Mouse (Mus musculus) forebrain, postnatal 0 days (tissue): ENCODE measurements around the gene Rpl3. TPM values are rescaled to one million over a fixed set of nuclear protein-coding genes. Genes with fewer than 3 reads are reported as not detected.

Experiments used
- ATAC-seq: fragments of 200-750 bp; cut with Nextera tagmentation; 2 replicates; pipeline ENCODE4 v1.8.0; 2017; ENCODE audit warnings: mild to moderate bottlenecking, moderate library complexity
- DNase-seq: peaks from one replicate; pipeline ENCODE4 v3.0.0-alpha.2; 2015
- H3K27ac ChIP-seq: fragments of 300-500 bp; sonication (generic); 2 replicates; pipeline ENCODE4 v1.5.1; 2014; ENCODE audit warnings: low read depth, mild to moderate bottlenecking, antibody characterized with exemption, low read length, moderate library complexity, mixed read lengths
- H3K27me3 ChIP-seq: fragments of 300-500 bp; sonication (generic); 2 replicates; pipeline ENCODE4 v1.6.1; 2014; ENCODE audit warnings: mild to moderate bottlenecking, low read length, mixed read lengths; ENCODE audit not compliant: insufficient read depth
- H3K36me3 ChIP-seq: fragments of 300-500 bp; sonication (generic); 2 replicates; pipeline ENCODE4 v1.6.1; 2014; ENCODE audit warnings: mild to moderate bottlenecking, moderate library complexity; ENCODE audit not compliant: insufficient read depth
- H3K4me1 ChIP-seq: fragments of 300-500 bp; sonication (generic); 2 replicates; pipeline ENCODE4 v1.6.1; 2014; ENCODE audit warnings: antibody characterized with exemption; ENCODE audit not compliant: insufficient read depth
- H3K4me2 ChIP-seq: fragments of 300-500 bp; sonication (generic); 2 replicates; pipeline ENCODE4 v1.6.1; 2014; ENCODE audit warnings: low read depth, mild to moderate bottlenecking, moderate library complexity
- H3K4me3 ChIP-seq: fragments of 300-500 bp; sonication (generic); 2 replicates; pipeline ENCODE4 v1.5.1; 2014; ENCODE audit warnings: low read depth, low read length, mixed read lengths
- H3K9ac ChIP-seq: fragments of 300-500 bp; sonication (generic); 2 replicates; pipeline ENCODE4 v1.6.1; 2014; ENCODE audit warnings: mild to moderate bottlenecking
- H3K9me3 ChIP-seq: fragments of 300-500 bp; sonication (generic); 2 replicates; pipeline ENCODE4 v1.6.1; 2016; ENCODE audit warnings: low read length
- CTCF ChIP-seq: sonication (generic); IDR thresholded peaks from 2 replicates; pipeline ENCODE4 v1.5.1; 2016; ENCODE audit warnings: antibody characterized with exemption, control low read depth, low read depth
- WGBS: fragments of 180-500 bp; shearing (Covaris S2); extraction: QIAGEN DNeasy Blood & Tissue Kit; methylation state at CpG from one replicate; pipeline ENCODE4 v1.1.7; 2014; 5-methylcytosine and 5-hydroxymethylcytosine counted together
- microRNA-seq, 2 experiments: library from miRNA; unstranded; fragments of <30 nt; microRNA quantifications; one replicate each; pipeline ENCODE4; 2016
- polyA plus RNA-seq: library from polyadenylated mRNA; unstranded; fragments of >200 nt; fragmentation: Nextera tagmentation; extraction: Ambion mirVana; gene quantifications from 2 replicates; pipeline ENCODE4 v1.2.1, GENCODE M21; 2015
- total RNA-seq: library from RNA; depleted of rRNA; stranded (reverse); fragments of >200 nt; gene quantifications from 2 replicates; pipeline ENCODE4 v1.2.3, GENCODE M21; 2014; rRNA removed

Rpl3 gene
- total and polyA plus RNA-seq, 2 experiments from 2014 or later, result 578 to 804 TPM

DNA sequence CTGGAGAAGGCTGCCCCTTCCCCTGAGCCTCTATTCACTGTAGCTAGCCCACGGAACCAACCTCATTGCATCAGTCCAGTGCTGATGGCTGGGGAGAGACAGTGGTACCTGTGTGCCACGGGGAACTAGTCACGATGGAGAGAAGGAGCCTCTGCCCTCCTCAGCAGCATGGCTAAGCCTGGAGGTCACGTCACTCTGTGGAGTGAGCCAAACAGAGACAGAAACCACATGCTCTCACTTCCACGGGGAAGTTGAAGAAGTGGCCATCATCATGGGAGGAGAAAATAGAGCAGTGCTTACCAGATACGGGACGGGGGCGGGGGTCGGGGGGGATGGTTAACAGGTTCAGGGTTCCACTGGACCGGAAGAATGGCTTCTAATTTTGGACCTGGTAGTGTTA, 61.3 kb downstream of the Rpl3 start:
- Histone ChIP-seq H3K4me2 (no peak overlapping the region), H3K27ac (no peak overlapping the region), H3K4me3 (no peak overlapping the region), H3K4me1 (no peaks in the 10 kb centered on the region), H3K36me3 (no peaks in the 10 kb centered on the region), H3K9ac (no peak overlapping the region), H3K27me3 (no peaks in the 10 kb centered on the region), H3K9me3 (no peaks in the 10 kb centered on the region)
- DNase-seq, result no peak
- ATAC-seq, result no peak
- whole genome bisulfite sequencing, result 95% methylated on average over 10 of the region's 10 CpGs
- TF ChIP-seq CTCF, result no peak

- Histone ChIP-seq H3K9me3 (no peaks in the 10 kb centered on the region), H3K27me3 (no peaks in the 10 kb centered on the region), H3K27ac (no peak overlapping the region), H3K4me3 (no peak overlapping the region), H3K36me3 (no peaks in the 10 kb centered on the region), H3K4me1 (peaks cover 3% of the 10 kb centered on the region; the same call in 1 of the 2 replicates), H3K4me2 (no peak overlapping the region), H3K9ac (no peak overlapping the region)
- no peak for DNase-seq
- TF ChIP-seq CTCF, result no peak
- 72% methylated on average over 5 of the region's 5 CpGs for WGBS
- ATAC-seq, result no peak
Measured at GRCm38 (mm10) chr15:80028862-80029261, 62.8 kb downstream of the Rpl3 start.

Small RNA genes lying within 50 kb of the gene (microRNA-seq; reads per million reads assigned to microRNA genes)
- gene Snord43, result 26.4 to 72.3 reads per million in 2 experiments

Other genes starting within 250 kb of the Rpl3 start
- gene Apobec3, start 200.2 kb downstream of the Rpl3 start, total RNA-seq, result 4.0 and 5.3 TPM in 2 replicates
- 3.1 and 3.6 TPM in 2 replicates for gene Apobec3, start 200.2 kb downstream of the Rpl3 start, polyA plus RNA-seq
- 6.4 and 11.1 TPM in 2 replicates for gene Cbx7, start 120.7 kb downstream of the Rpl3 start, total RNA-seq
- 2.4 and 3.1 TPM in 2 replicates for gene Cbx7, start 120.7 kb downstream of the Rpl3 start, polyA plus RNA-seq
- gene Pdgfb, start 76.9 kb downstream of the Rpl3 start, total RNA-seq, result 13.2 and 17.8 TPM in 2 replicates
- 4.6 and 7.6 TPM in 2 replicates for gene Pdgfb, start 76.9 kb downstream of the Rpl3 start, polyA plus RNA-seq
- gene Syngr1, start 534 bp downstream of the Rpl3 start, total RNA-seq, result 113 and 127 TPM in 2 replicates
- gene Syngr1, start 534 bp downstream of the Rpl3 start, polyA plus RNA-seq, result 58.6 and 69.0 TPM in 2 replicates
- 48.8 and 52.1 TPM in 2 replicates for gene Tab1, start 41.3 kb upstream of the Rpl3 start, total RNA-seq
- 21.6 and 25.7 TPM in 2 replicates for gene Tab1, start 41.3 kb upstream of the Rpl3 start, polyA plus RNA-seq
- 62.8 and 65.6 TPM in 2 replicates for gene Mgat3, start 81.9 kb upstream of the Rpl3 start, total RNA-seq
- 7.5 and 9.9 TPM in 2 replicates for gene Mgat3, start 81.9 kb upstream of the Rpl3 start, polyA plus RNA-seq
- gene Mief1, start 142.2 kb upstream of the Rpl3 start, total RNA-seq, result 28.1 and 37.0 TPM in 2 replicates
- 13.5 and 20.0 TPM in 2 replicates for gene Mief1, start 142.2 kb upstream of the Rpl3 start, polyA plus RNA-seq
- not detected in 2 replicates for gene AC140267.1, start 144.0 kb upstream of the Rpl3 start, total RNA-seq
- gene AC140267.1, start 144.0 kb upstream of the Rpl3 start, polyA plus RNA-seq, result not detected in 2 replicates
- 163 and 164 TPM in 2 replicates for gene Atf4, start 163.3 kb upstream of the Rpl3 start, total RNA-seq
- 103 and 109 TPM in 2 replicates for gene Atf4, start 163.3 kb upstream of the Rpl3 start, polyA plus RNA-seq
- 38.7 and 56.6 TPM in 2 replicates for gene Rps19bp1, start 172.4 kb upstream of the Rpl3 start, total RNA-seq
- gene Rps19bp1, start 172.4 kb upstream of the Rpl3 start, polyA plus RNA-seq, result 84.7 and 98.9 TPM in 2 replicates
- 11.1 and 12.5 TPM in 2 replicates for gene Cacna1i, start 195.4 kb upstream of the Rpl3 start, total RNA-seq
- 0.34 and 0.58 TPM in 2 replicates for gene Cacna1i, start 195.4 kb upstream of the Rpl3 start, polyA plus RNA-seq